Mouse (Mus musculus): ENCODE results near the gene Xxylt1. TPM values are rescaled to one million over a fixed set of nuclear protein-coding genes. Genes with fewer than 3 reads are reported as not detected.

Xxylt1 gene
- polyA plus RNA-seq, 1 experiment from 2014 or later, result 7.3 TPM

DNA sequence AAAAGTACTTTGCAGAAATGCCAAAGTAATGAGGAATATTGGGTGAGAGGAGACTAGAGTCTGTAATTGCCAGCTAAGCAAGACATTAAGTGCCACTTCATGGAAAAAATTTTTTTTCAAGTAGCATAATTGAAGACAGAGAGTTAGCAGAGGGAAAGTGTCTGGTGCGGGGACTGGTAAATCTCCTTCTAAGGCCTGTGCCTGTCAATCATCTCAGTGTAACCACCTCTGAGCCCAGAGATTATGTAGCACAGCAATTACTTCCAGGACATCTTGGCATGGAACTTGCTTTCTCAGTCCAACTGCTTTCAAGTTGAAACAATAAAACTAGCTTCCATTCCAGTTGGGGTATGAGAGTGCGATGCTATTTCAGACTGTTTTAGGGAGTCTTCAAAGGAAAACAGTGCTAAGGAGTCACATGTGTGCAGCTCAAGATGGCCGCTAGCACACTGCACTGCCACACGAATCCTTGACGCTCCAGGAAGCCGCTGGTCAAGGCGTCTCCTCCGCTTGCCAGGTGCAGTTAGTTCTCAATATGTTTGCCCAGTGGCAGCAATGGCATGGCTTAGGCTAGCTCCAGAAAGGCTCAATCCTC is 45.5 kb downstream of the Xxylt1 start:
- Histone ChIP-seq H3K9ac (no peak overlapping the region), H3K4me3 (no peak overlapping the region), H3K4me1 (peaks cover 30% of the 10 kb centered on the region), H3K27ac (0 out of 2 replicates have a peak overlapping the region, but pooled peaks have one; percentile 49), H3K27me3 (no peaks in the 10 kb centered on the region), H3K4me2 (no peak overlapping the region), H3K9me3 (replicated peaks) (no peaks in the 10 kb centered on the region), H3K36me3 (ENCODE audit: poor library complexity, severe bottlenecking) (no peaks in the 10 kb centered on the region; the same call in 1 of the 2 replicates)
- 74% methylated on average over 8 of the region's 8 CpGs for WGBS
- peak; percentile 66; the same call in 1 of the 2 replicates for ATAC-seq

GRCm38 (mm10) chr16:31035235-31035634 is 46.0 kb downstream of the Xxylt1 start:
- Histone ChIP-seq H3K4me2 (no peak overlapping the region), H3K4me3 (no peak overlapping the region), H3K27ac (no peak overlapping the region), H3K36me3 (ENCODE audit: poor library complexity, severe bottlenecking) (no peaks in the 10 kb centered on the region; the same call in 1 of the 2 replicates), H3K4me1 (peaks cover 30% of the 10 kb centered on the region), H3K27me3 (no peaks in the 10 kb centered on the region), H3K9me3 (replicated peaks) (no peaks in the 10 kb centered on the region), H3K9ac (no peak overlapping the region)
- ATAC-seq, result no peak
- WGBS, result 63% methylated on average over 7 of the region's 7 CpGs

- WGBS, result 2% methylated on average over 3 of the region's 3 CpGs
- H3K27ac ChIP-seq, result 0 out of 2 replicates have a peak overlapping the region, but pooled peaks have one; percentile 7
- no peak overlapping the region for H3K9ac ChIP-seq
- no peaks in the 10 kb centered on the region; the same call in 1 of the 2 replicates for H3K36me3 ChIP-seq (ENCODE audit: poor library complexity, severe bottlenecking)
- no peak overlapping the region for H3K4me3 ChIP-seq
- H3K27me3 ChIP-seq, result no peaks in the 10 kb centered on the region
- ATAC-seq, result no peak
- no peaks in the 10 kb centered on the region for H3K9me3 ChIP-seq (replicated peaks)
- H3K4me1 ChIP-seq, result peaks cover 30% of the 10 kb centered on the region
- H3K4me2 ChIP-seq, result no peak overlapping the region
These were observed 47.2 kb downstream of the Xxylt1 start for GRCm38 (mm10) chr16:31034051-31034450.

GRCm38 (mm10) chr16:31029739-31030485 is 51.3 kb downstream of the Xxylt1 start:
- no peak for ATAC-seq
- Histone ChIP-seq H3K4me2 (no peak overlapping the region), H3K27me3 (no peaks in the 10 kb centered on the region), H3K9ac (no peak overlapping the region), H3K4me3 (no peak overlapping the region), H3K4me1 (peaks cover 12% of the 10 kb centered on the region), H3K9me3 (replicated peaks) (no peaks in the 10 kb centered on the region), H3K36me3 (ENCODE audit: poor library complexity, severe bottlenecking) (no peaks in the 10 kb centered on the region), H3K27ac (no peak overlapping the region)
- WGBS, result 65% methylated on average over 11 of the region's 11 CpGs

DNA sequence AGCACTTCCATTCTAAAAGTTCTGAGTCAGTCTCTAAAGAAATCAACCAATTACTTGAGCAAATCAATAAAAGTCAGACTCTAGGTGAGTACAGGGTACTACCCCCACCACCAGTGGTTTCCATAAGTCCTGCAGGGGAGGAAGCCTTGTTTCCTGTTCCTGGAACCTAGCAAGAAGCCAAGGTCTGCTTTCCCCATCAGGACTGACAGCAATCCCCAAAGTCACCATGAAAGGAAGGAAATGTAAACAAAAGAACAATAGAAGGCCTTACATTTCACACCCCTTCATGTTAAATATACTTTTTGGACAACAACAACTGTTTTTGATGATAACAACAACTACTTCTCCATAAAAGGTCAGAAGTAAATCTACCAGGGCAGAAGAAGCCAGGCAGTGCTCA is 53.6 kb downstream of the Xxylt1 start:
- Histone ChIP-seq H3K9ac (no peak overlapping the region), H3K4me1 (peaks cover 3% of the 10 kb centered on the region; the same call in 1 of the 2 replicates), H3K27me3 (no peaks in the 10 kb centered on the region), H3K36me3 (ENCODE audit: poor library complexity, severe bottlenecking) (no peaks in the 10 kb centered on the region), H3K9me3 (replicated peaks) (no peaks in the 10 kb centered on the region), H3K4me2 (no peak overlapping the region), H3K4me3 (no peak overlapping the region), H3K27ac (no peak overlapping the region)
- no peak for ATAC-seq

- WGBS, result 87% methylated on average over 7 of the region's 7 CpGs
- ATAC-seq, result no peak
- Histone ChIP-seq H3K4me1 (peaks cover 18% of the 10 kb centered on the region), H3K27ac (no peak overlapping the region), H3K4me3 (no peak overlapping the region), H3K36me3 (ENCODE audit: poor library complexity, severe bottlenecking) (no peaks in the 10 kb centered on the region), H3K4me2 (no peak overlapping the region), H3K9ac (no peak overlapping the region), H3K9me3 (replicated peaks) (no peaks in the 10 kb centered on the region), H3K27me3 (no peaks in the 10 kb centered on the region)
These were observed 55.7 kb downstream of the Xxylt1 start for GRCm38 (mm10) chr16:31025516-31025915.

- no peak overlapping the region for H3K4me3 ChIP-seq
- H3K4me2 ChIP-seq, result no peak overlapping the region
- no peaks in the 10 kb centered on the region for H3K9me3 ChIP-seq (replicated peaks)
- peaks cover 18% of the 10 kb centered on the region for H3K4me1 ChIP-seq
- no peak overlapping the region for H3K9ac ChIP-seq
- H3K27ac ChIP-seq, result no peak overlapping the region
- H3K27me3 ChIP-seq, result no peaks in the 10 kb centered on the region
- 93% methylated on average over 4 of the region's 4 CpGs for whole genome bisulfite sequencing
- no peaks in the 10 kb centered on the region for H3K36me3 ChIP-seq (ENCODE audit: poor library complexity, severe bottlenecking)
- no peak for ATAC-seq
These were observed 56.2 kb downstream of the Xxylt1 start for GRCm38 (mm10) chr16:31024997-31025396.

DNA sequence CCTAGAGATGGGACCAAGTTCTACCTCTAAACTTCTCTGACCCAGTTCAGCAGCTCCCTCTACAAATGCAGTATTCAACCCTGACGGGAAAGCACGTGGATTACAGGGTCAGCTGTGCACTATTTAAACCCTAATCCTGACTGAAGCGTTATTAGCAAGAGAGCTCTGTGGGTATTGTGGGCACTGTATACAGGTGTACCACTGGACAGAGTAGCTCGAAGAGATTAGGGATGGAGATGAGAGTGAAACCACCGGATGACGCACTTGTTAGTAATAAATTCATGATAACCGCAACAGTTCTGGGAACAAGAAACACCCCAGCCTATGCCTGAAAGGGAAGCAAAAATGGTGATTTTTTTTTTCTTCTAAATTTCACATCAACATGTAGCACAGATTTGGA is 57.0 kb downstream of the Xxylt1 start:
- ATAC-seq, result no peak; the same call in 1 of the 2 replicates
- H3K4me2 ChIP-seq, result no peak overlapping the region
- H3K4me1 ChIP-seq, result peaks cover 18% of the 10 kb centered on the region
- H3K27ac ChIP-seq, result no peak overlapping the region
- H3K4me3 ChIP-seq, result no peak overlapping the region
- H3K9ac ChIP-seq, result no peak overlapping the region
- WGBS, result 37% methylated on average over 7 of the region's 7 CpGs
- no peaks in the 10 kb centered on the region for H3K36me3 ChIP-seq (ENCODE audit: poor library complexity, severe bottlenecking)
- no peaks in the 10 kb centered on the region for H3K27me3 ChIP-seq
- H3K9me3 ChIP-seq (replicated peaks), result no peaks in the 10 kb centered on the region

DNA sequence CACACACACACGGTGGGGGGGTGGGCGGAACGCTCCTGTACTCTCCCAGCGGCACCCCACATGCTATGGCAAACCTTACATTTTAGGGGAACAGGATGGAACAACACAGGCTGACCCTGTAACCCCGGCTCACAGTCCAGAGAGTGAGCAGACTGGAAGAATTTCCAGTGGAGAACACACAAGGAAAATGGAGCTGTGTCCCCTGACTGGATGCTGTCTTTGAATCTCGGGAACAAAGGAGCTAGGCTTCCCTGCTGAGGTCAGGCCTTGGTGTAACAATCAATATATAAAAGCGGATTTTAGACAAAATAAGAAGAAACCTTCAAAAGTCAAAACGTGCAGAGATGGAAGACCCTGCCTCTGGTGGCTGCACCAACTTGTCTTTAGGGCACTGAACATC is 57.4 kb downstream of the Xxylt1 start:
- Histone ChIP-seq H3K36me3 (ENCODE audit: poor library complexity, severe bottlenecking) (no peaks in the 10 kb centered on the region), H3K4me3 (no peak overlapping the region), H3K4me1 (peaks cover 18% of the 10 kb centered on the region), H3K9me3 (replicated peaks) (no peaks in the 10 kb centered on the region), H3K4me2 (no peak overlapping the region), H3K9ac (no peak overlapping the region), H3K27ac (no peak overlapping the region), H3K27me3 (no peaks in the 10 kb centered on the region)
- WGBS, result 37% methylated on average over 8 of the region's 8 CpGs
- ATAC-seq, result peak; percentile 48; the same call in 1 of the 2 replicates

- Histone ChIP-seq H3K9me3 (replicated peaks) (no peaks in the 10 kb centered on the region), H3K4me2 (no peak overlapping the region), H3K27ac (0 out of 2 replicates have a peak overlapping the region, but pooled peaks have one; percentile 12), H3K36me3 (ENCODE audit: poor library complexity, severe bottlenecking) (no peaks in the 10 kb centered on the region), H3K4me1 (peaks cover 18% of the 10 kb centered on the region), H3K9ac (no peak overlapping the region), H3K4me3 (no peak overlapping the region), H3K27me3 (no peaks in the 10 kb centered on the region)
- ATAC-seq, result no peak
- 54% methylated on average over 5 of the region's 5 CpGs for WGBS
These were observed 58.9 kb downstream of the Xxylt1 start for GRCm38 (mm10) chr16:31022287-31022686.

- Histone ChIP-seq H3K9ac (no peak overlapping the region), H3K4me1 (peaks cover 15% of the 10 kb centered on the region), H3K27me3 (no peaks in the 10 kb centered on the region), H3K36me3 (ENCODE audit: poor library complexity, severe bottlenecking) (no peaks in the 10 kb centered on the region), H3K9me3 (replicated peaks) (no peaks in the 10 kb centered on the region), H3K27ac (no peak overlapping the region), H3K4me3 (no peak overlapping the region), H3K4me2 (no peak overlapping the region)
- 86% methylated on average over 3 of the region's 3 CpGs for WGBS
- ATAC-seq, result no peak
These were observed 61.7 kb downstream of the Xxylt1 start for GRCm38 (mm10) chr16:31019514-31019913.

GRCm38 (mm10) chr16:31017687-31018413 is 63.4 kb downstream of the Xxylt1 start:
- no peak overlapping the region for H3K27ac ChIP-seq
- no peak overlapping the region for H3K9ac ChIP-seq
- no peaks in the 10 kb centered on the region for H3K27me3 ChIP-seq
- no peak overlapping the region for H3K4me2 ChIP-seq
- WGBS, result 93% methylated on average over 10 of the region's 10 CpGs
- H3K4me3 ChIP-seq, result no peak overlapping the region
- no peak for ATAC-seq
- H3K4me1 ChIP-seq, result peaks cover 14% of the 10 kb centered on the region
- H3K36me3 ChIP-seq (ENCODE audit: poor library complexity, severe bottlenecking), result no peaks in the 10 kb centered on the region
- H3K9me3 ChIP-seq (replicated peaks), result no peaks in the 10 kb centered on the region

All from forebrain, embryonic 13.5 days (tissue).